Mouse (Mus musculus) retina, adult 2 months (tissue): ENCODE data around the gene Rac2.

Experiments used
- DNase-seq: peaks from one replicate; pipeline ENCODE4 v3.0.0-alpha.2; 2012; ENCODE audit warnings: low read depth, low spot score

Rac2 gene

GRCm38 (mm10) chr15:78588900-78589299 is 16.3 kb upstream of the Rac2 start:
- no peak for DNase-seq

GRCm38 (mm10) chr15:78588049-78588448 is 15.5 kb upstream of the Rac2 start:
- DNase-seq, result no peak

- DNase-seq, result peak; percentile 52
Measured at GRCm38 (mm10) chr15:78587050-78587994, 14.7 kb upstream of the Rac2 start.

DNA sequence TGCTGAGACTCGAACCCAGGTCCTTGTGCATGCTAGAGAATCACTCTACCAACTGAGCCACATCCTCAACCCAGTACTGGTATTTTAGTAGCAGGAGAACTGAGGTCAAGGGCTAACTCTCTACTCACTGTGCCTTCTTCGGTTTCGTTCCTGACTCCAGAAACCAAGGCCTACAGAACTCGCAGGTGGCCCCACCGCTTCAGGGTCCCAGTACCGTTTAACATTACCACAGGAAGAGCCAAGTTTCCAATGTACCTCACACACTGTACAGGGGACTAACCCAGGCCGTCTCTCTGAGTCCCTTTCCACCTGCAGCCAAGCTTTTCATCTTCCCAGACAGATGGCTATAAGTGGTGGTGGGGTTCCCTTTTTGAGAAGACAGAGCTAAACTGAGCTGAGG is 12.8 kb upstream of the Rac2 start:
- DNase-seq, result no peak

DNA sequence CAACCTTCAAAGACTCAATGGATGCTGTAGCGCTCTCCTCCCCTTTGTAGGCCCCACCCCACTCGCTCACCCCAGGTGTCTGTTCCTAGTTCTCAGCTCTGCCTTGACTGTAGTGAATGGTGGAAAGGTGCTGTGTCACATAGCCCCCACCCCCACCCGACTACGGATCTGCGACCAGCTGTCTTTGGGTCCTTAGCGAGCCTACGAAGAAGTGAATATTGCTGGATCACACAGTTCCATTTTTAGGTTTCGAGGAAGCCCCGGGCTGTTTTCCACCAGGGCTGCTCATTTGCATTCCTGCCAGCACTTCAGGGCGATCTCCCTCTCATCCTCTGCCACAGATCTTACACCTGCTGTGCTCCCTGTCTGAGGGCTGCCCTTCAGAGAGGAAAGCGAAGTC is 10.8 kb upstream of the Rac2 start:
- DNase-seq, result no peak

DNA sequence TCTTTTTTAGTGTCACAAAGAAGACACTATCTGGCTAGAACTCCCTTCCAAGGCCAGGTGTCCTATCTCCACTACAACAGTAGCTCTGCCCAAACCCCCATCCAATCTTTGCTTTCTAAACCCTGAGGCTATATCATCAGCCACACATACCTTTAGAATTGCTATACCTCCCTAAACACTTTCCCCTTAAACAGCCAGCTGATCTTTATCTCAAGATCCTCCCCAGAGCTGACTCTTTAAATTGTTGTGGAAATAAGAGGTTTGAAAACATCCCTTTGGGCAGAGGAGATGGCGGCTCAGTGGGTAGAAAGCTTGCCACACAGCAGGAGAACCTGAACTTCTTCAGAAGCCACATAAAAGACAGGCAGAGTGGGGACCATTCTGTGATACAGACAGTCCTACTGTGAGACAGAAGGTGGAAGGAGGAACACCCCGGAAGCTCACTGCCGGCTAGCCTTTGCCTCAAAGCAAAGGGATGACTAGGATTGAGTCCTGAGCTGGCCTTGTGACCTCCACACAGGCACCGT is 3.8 kb upstream of the Rac2 start:
- DNase-seq, result no peak

DNA sequence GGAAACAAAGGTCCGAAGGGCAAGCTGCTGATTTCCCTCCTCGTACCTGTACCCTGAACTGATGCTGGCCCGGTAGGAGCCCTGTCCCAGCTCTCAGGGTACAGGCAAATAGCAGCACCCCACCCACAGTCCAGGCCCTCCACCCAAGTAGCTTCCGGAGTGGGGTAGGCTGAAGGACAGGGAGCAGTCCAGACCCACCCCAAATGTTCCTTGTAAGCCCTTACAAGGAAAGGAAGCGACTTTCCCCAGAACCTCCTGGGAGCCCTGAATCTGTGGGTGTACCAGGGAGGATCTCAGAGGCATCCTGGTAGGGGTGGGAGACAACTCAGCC is 348 bp downstream of the Rac2 start:
- no peak for DNase-seq

- DNase-seq, result no peak
Measured at GRCm38 (mm10) chr15:78571554-78572269, 871 bp downstream of the Rac2 start.

DNA sequence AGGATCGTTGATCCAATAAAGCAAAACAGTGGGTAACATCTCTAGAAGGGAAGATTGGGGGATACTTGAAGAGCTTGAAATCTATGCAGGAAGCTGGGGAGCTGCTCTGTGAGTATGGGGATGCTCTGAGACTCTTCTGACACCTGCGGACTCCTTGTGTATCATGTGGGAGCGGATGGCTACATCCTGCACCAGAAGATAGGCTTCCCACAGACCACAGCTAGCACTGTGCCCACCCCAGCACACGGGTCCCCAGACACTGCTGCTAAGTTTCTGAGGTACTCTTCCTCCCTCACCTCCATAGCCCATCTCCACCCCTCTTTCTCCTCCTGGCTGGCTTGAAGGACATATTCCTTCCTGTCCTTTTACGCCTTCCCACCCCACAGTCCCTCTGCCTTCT is 2.4 kb downstream of the Rac2 start:
- no peak for DNase-seq

DNA sequence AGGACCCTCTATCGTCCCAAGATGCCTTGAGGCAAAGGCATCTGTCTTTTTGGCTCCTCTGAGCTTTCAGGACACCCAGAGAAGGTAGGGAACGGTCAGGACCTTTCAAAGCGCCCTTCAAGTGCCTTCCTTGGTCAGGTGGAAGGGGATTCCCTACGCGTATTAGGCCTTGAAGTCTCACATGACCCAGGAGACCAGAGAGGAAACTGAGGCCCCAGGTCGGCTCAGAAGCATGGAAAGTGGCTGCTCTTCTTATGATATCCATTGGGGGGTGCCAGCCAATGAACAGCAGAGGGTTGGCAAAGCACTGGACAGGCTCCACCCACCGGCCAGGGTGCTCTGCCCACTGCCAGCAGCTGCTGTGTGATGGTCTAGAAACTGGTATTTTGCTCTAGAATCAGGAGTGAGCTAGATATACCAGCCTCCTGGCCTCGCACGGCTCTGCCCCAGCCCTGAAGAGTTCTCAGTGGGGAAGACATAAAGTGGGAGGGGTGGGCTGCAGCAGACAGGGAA is 4.9 kb downstream of the Rac2 start:
- DNase-seq, result no peak

GRCm38 (mm10) chr15:78564764-78565435 is 7.7 kb downstream of the Rac2 start:
- DNase-seq, result no peak

GRCm38 (mm10) chr15:78563937-78564336 is 8.6 kb downstream of the Rac2 start:
- no peak for DNase-seq

GRCm38 (mm10) chr15:78563344-78563743 is 9.2 kb downstream of the Rac2 start:
- DNase-seq, result no peak

- DNase-seq, result no peak
Measured at GRCm38 (mm10) chr15:78559141-78559979, 13.2 kb downstream of the Rac2 start.

DNA sequence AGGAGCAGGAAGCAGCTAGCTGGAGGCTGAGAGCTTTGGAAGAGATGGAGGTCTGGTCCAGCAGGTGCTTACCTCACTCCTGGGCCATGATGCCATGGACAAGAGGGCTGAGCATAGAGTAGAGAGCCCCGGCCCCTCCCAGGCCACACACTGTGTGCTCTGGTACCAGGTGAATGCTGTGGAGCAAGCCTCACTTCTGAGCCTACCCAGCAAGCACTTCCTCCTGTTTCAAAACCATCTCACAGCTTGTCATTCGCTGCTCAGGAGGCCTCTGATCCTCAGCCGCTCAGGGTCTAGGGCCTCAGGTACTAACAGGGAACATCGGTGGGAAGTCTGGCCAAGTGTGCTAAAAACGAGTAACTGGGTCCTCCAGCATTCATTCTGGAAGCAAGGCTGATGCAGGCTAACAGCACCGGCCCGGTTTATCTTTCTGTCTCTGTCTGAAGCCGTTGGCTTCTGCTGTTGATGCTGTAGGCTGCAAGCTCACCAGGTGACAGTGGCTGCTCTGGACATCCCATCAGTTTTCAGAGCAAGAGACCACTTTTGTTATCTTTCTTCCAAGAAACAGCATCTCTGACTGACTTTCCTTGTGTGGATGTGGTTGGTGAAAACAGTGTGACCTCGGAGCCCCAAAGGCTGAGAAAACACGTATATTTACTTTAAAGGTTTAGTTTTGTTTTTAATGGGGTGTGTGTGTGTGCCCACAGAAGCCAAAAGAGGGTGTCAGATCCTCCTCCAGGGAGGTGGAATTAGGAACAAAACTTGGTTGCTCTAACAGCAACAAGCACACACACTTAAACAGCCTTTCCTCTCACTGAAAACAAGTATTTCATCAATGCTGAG is 14.7 kb downstream of the Rac2 start:
- DNase-seq, result no peak

- DNase-seq, result no peak
Measured at GRCm38 (mm10) chr15:78554545-78555313, 17.9 kb downstream of the Rac2 start.

DNA sequence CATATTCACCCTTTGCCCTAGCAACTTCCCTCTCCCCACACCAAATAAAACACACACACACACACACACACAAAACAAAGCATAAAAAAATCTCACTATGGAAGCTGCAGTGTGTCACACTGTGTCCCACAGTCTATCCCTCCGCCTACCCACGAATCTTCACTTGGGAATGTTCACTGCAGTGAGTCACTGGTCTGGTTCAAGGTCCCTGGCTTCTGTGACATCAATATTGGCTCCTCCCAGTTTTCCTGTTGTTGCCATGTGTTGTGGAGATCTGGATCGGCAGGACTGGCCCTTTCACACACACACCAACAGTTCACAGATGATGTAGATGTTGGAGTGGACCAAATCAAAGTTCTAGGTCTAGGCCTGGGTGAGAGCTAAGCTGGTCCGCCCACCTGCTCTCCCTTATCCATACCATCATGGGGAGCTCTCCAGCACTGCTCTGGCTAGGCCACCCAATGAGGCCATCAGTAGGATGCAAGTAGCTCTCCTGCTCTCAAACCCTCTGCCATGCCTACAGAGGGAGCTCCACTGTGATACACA is 23.3 kb downstream of the Rac2 start:
- DNase-seq, result no peak

GRCm38 (mm10) chr15:78548711-78549110 is 23.9 kb downstream of the Rac2 start:
- DNase-seq, result no peak

GRCm38 (mm10) chr15:78548336-78548665 is 24.3 kb downstream of the Rac2 start:
- DNase-seq, result no peak
